Mouse (Mus musculus) thymus, adult 18-20 months (tissue): ENCODE data around the gene Gm17535.
"Not testable (repeated sequence)": the region's sequence is repeated elsewhere in the genome, so short reads cannot be mapped to it uniquely, and the experiment has no call there.

Experiments
- DNase-seq, 2 experiments: peaks; one replicate each; pipeline ENCODE4 v3.0.0; 2022; ENCODE audit warnings: mixed read lengths in 2 of 2

Gm17535 gene

DNA sequence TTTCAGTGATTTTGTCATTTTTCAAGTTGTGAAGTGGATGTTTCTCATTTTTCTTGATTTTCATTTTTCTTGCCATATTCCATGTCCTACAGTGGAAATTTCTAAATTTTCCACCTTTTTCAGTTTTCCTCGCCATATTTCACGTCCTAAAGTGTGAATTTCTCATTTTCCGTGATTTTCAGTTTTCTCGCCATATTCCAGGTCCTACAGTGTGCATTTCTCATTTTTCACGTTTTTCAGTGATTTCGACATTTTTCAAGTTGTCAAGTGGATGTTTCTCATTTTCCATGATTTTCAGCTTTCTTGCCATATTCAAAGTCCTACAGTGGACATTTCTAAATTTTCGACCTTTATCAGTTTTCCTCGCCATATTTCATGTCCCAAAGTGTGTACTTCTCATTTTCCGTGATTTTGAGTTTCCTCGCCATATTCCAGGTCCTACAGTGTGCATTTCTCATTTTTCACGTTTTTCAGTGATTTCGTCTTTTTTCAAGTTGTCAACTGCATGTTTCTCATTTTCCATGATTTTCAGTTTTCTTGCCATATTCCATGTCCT lies 9.4 kb upstream of the Gm17535 start, which contains the start of gene Gm10717:
TSS of gene Gm10717 (plus strand) at position 506 of the 556 bp plus-strand sequence.
- peak in 1 of 2 experiments; percentile 12 for DNase-seq

DNA sequence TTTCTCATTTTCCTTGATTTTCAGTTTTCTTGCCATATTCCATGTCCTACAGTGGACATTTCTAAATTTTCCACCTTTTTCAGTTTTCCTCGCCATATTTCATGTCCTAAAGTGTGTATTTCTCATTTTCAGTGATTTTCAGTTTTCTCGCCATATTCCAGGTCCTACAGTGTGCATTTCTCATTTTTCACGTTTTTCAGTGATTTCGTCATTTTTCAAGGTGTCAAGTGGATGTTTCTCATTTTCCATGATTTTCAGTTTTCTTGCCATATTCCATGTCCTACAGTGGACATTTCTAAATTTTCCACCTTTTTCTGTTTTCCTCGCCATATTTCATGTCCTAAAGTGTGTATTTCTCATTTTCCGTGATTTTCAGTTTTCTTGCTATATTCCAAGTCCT lies 8.7 kb upstream of the Gm17535 start:
- DNase-seq: peak; percentile 4 to 71

DNA sequence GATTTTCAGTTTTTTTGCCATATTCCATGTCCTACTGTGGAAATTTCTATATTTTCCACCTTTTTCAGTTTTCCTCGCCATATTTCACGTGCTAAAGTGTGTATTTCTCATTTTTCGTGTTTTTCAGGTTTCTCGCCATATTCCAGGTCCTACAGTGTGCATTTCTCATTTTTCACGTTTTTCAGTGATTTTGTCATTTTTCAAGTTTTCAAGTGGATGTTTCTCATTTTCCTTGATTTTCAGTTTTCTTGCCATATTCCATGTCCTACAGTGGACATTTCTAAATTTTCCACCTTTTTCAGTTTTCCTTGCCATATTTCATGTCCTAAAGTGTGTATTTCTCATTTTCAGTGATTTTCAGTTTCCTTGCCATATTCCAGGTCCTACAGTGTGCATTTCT lies 8.3 kb upstream of the Gm17535 start:
- DNase-seq: not testable (repeated sequence)

DNA sequence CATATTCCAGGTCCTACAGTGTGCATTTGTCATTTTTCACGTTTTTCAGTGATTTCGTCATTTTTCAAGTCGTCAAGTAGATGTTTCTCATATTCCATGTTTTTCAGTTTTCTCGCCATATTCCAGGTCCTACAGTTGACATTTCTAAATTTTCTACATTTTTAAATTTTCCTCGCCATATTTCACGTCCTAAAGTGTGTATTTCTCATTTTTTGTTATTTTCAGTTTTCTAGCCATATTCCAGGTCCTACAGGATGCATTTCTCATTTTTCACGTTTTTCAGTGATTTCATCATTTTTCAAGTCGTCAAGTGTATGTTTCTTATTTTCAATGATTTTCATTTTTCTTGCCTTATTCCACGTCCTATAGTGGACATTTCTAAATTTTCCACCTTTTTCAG lies 7.7 kb upstream of the Gm17535 start:
- DNase-seq: not testable (repeated sequence)

DNA sequence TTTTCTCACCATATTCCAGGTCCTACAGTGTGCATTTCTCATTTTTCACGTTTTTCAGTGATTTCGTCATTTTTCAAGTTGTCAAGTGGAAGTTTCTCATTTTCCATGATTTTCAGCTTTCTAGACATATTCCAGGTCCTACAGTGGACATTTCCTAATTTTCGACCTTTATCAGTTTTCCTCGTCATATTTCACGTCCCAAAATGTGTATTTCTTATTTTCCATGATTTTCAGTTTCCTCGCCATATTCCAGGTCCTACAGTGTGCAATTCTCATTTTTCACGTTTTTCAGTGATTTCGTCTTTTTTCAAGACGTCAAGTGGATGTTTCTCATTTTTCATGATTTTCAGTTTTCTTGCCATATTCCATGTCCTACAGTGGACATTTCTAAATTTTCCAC lies 7.2 kb upstream of the Gm17535 start:
- DNase-seq: not testable (repeated sequence)

DNA sequence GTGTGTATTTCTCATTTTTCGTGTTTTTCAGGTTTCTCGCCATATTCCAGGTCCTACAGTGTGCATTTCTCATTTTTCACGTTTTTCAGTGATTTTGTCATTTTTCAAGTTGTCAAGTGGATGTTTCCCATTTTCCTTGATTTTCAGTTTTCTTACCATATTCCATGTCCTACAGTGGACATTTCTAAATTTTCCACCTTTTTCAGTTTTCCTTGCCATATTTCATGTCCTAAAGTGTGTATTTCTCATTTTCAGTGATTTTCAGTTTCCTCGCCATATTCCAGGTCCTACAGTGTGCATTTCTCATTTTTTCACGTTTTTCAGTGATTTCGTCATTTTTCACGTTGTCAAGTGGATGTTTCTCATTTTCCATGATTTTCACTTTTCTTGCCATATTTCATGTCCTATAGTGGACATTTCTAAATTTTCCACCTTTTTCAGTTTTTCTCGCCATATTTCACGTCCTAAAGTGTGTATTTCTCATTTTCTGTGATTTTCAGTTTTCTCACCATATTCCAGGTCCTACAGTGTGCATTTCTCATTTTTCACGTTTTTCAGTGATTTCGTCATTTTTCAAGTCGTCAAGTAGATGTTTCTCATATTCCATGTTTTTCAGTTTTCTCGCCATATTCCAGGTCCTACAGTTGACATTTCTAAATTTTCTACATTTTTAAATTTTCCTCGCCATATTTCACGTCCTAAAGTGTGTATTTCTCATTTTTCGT lies 5.0 kb upstream of the Gm17535 start:
- DNase-seq: not testable (repeated sequence)

DNA sequence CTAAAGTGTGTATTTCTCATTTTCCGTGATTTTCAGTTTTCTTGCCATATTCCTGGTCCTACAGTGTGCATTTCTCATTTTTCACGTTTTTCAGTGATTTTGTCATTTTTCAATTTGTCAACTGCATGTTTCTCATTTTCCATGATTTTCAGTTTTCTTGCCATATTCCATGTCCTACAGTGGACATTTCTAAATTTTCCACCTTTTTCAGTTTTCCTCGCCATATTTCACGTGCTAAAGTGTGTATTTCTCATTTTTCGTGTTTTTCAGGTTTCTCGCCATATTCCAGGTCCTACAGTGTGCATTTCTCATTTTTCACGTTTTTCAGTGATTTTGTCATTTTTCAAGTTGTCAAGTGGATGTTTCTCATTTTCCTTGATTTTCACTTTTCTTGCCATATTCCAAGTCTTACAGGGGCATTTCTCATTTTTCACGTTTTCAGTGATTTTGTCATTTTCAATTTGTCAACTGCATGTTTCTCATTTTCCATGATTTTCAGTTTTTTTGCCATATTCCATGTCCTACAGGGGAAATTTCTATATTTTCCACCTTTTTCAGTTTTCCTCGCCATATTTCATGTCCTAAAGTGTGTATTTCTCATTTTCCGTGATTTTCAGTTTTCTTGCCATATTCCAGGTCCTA lies 3.6 kb upstream of the Gm17535 start:
- DNase-seq: not testable (repeated sequence)

DNA sequence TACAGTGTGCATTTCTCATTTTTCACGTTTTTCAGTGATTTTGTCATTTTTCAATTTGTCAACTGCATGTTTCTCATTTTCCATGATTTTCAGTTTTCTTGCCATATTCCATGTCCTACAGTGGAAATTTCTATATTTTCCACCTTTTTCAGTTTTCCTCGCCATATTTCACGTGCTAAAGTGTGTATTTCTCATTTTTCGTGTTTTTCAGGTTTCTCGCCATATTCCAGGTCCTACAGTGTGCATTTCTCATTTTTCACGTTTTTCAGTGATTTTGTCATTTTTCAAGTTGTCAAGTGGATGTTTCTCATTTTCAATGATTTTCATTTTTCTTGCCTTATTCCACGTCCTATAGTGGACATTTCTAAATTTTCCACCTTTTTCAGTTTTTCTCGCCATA lies 2.2 kb downstream of the Gm17535 start, which contains the start of gene Gm10715:
TSS of gene Gm10715 (plus strand) at position 301 of the 400 bp plus-strand sequence.
- not testable (repeated sequence) for DNase-seq

DNA sequence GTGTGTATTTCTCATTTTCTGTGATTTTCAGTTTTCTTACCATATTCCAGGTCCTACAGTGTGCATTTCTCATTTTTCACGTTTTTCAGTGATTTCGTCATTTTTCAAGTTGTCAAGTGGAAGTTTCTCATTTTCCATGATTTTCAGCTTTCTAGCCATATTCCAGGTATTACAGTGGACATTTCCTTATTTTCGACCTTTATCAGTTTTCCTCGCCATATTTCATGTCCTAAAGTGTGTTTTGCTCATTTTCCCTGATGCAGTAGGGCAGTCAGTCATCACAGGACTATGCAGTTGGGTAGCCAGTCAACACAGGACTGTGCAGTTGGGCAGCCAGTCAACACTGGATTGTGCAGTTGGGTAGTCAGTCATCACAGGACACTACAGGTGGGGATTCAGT lies 3.8 kb downstream of the Gm17535 start:
- not testable (repeated sequence) for DNase-seq
